Mouse (Mus musculus) liver, postnatal 0 days (tissue): ENCODE measurements around the gene Itih2. TPM values are rescaled to one million over a fixed set of nuclear protein-coding genes. Genes with fewer than 3 reads are reported as not detected.
A peak's percentile ranks its signal among the peaks of the same experiment; 100 is the strongest.

Source experiments
- ATAC-seq: fragments of 200-750 bp; cut with Nextera tagmentation; 2 replicates; pipeline ENCODE4 v1.8.0; 2017; ENCODE audit warnings: mild to moderate bottlenecking, moderate library complexity
- DNase-seq: peaks from one replicate; pipeline ENCODE4 v3.0.0-alpha.2; 2016
- H3K27ac ChIP-seq: fragments of 300-500 bp; sonication (generic); 2 replicates; pipeline ENCODE4 v1.5.1; 2014; ENCODE audit warnings: antibody characterized with exemption, moderate library complexity, mild to moderate bottlenecking, low read depth
- H3K27me3 ChIP-seq: fragments of 300-500 bp; sonication (generic); 2 replicates; pipeline ENCODE4 v1.6.1; 2014; ENCODE audit warnings: low read length, control low read depth, mixed read lengths; ENCODE audit not compliant: insufficient read depth
- H3K36me3 ChIP-seq: fragments of 300-500 bp; sonication (generic); replicated peaks from 2 replicates; pipeline ENCODE4 v1.6.1; 2014; ENCODE audit warnings: mild to moderate bottlenecking, control low read depth, low read length, moderate library complexity, mixed read lengths; ENCODE audit not compliant: insufficient read depth
- H3K4me1 ChIP-seq: fragments of 300-500 bp; sonication (generic); 2 replicates; pipeline ENCODE4 v1.6.1; 2014; ENCODE audit warnings: antibody characterized with exemption, mild to moderate bottlenecking, control low read depth; ENCODE audit not compliant: insufficient read depth
- H3K4me2 ChIP-seq: fragments of 300-500 bp; sonication (generic); 2 replicates; pipeline ENCODE4 v1.6.1; 2014; ENCODE audit warnings: low read depth, mild to moderate bottlenecking, low read length, moderate library complexity, mixed read lengths
- H3K4me3 ChIP-seq: fragments of 300-500 bp; sonication (generic); 2 replicates; pipeline ENCODE4 v1.5.1; 2014; ENCODE audit warnings: low read depth, low read length
- H3K9ac ChIP-seq: fragments of 300-500 bp; sonication (generic); replicated peaks from 2 replicates; pipeline ENCODE4 v1.6.1; 2014; ENCODE audit warnings: mild to moderate bottlenecking, moderate library complexity
- H3K9me3 ChIP-seq: fragments of 300-500 bp; sonication (generic); 2 replicates; pipeline ENCODE4 v1.6.1; 2016; ENCODE audit warnings: mild to moderate bottlenecking, control low read depth, low read length, mixed read lengths
- CTCF ChIP-seq: sonication (generic); IDR thresholded peaks from 2 replicates; pipeline ENCODE4 v1.5.1; 2016; ENCODE audit warnings: antibody characterized with exemption, low read depth
- EP300 ChIP-seq: IDR thresholded peaks from 2 replicates; pipeline ENCODE4 v1.6.1; 2016; ENCODE audit warnings: antibody characterized with exemption, low read depth, mild to moderate bottlenecking
- WGBS: fragments of 180-500 bp; shearing (Covaris S2); extraction: QIAGEN DNeasy Blood & Tissue Kit; methylation state at CpG from one replicate; pipeline ENCODE4 v1.1.7; 2014; ENCODE audit not compliant: insufficient replicate concordance; 5-methylcytosine and 5-hydroxymethylcytosine counted together
- polyA plus RNA-seq: library from polyadenylated mRNA; unstranded; fragments of >200 nt; fragmentation: Nextera tagmentation; extraction: Ambion mirVana; gene quantifications from 2 replicates; pipeline ENCODE4 v1.2.1, GENCODE M21; 2015

Itih2 gene
- polyA plus RNA-seq, 1 experiment from 2014 or later, result 547 TPM

DNA sequence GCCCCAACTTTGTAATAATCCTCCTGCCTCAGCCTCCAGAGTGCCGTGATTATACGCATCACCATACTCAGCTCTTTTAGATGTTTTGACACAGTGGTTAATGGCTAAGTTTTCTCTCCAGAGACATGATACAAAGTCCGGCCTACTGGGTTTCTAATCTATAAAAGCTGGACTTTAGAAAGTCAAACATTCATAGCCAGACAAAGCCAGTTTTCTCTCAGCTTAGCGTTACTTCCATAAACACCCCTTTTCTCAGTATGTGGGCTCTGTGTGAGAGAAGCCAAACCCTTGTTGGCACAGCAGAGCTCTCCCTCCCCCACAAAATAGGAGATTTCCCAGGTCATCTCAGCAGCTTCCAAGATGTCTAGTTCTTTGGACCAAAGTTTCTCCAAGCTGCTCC, 2.6 kb downstream of the Itih2 start:
- Histone ChIP-seq H3K27ac (peak overlapping the region; percentile 92), H3K4me1 (peaks cover 9% of the 10 kb centered on the region; the same call in 1 of the 2 replicates), H3K27me3 (no peaks in the 10 kb centered on the region), H3K4me2 (peak overlapping the region; percentile 60), H3K4me3 (peak overlapping the region; percentile 45), H3K9ac (peak overlapping the region; percentile 65), H3K9me3 (no peaks in the 10 kb centered on the region), H3K36me3 (0 out of 2 replicates have a peak, but pooled peaks cover 3% of the 10 kb centered on the region)
- DNase-seq (no peak), ATAC-seq (peak; percentile 68)
- TF ChIP-seq EP300, result peak; percentile 56
- no peak for TF ChIP-seq CTCF
- 48% methylated on average over 4 of the region's 4 CpGs for WGBS

DNA sequence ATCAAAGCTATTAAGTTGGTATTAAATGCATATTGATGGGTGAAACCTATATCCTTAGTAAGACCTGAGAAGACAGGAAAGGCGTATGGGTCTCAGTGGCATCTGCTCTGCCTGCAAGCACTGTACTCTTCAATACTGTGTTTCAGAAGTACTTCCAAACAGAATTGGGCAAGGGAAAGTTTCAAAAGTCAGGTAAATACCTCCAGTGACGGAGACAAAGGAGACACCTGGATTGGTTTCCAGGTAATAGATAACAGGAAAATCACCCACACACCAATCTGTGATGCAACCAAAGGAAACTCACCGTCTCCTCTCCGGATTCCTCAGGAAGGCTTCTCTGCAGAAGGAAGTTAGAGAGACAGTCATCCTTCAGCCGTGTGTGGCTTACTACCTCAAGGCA, 3.7 kb downstream of the Itih2 start:
- Histone ChIP-seq H3K36me3 (peaks cover 5% of the 10 kb centered on the region; the same call in 1 of the 2 replicates), H3K4me3 (no peak overlapping the region; the same call in 1 of the 2 replicates), H3K4me2 (peak overlapping the region; percentile 60), H3K27me3 (no peaks in the 10 kb centered on the region), H3K9ac (0 out of 2 replicates have a peak overlapping the region, but pooled peaks have one; percentile 65), H3K4me1 (peaks cover 7% of the 10 kb centered on the region; the same call in 1 of the 2 replicates), H3K27ac (peak overlapping the region; percentile 92), H3K9me3 (no peaks in the 10 kb centered on the region)
- no peak for TF ChIP-seq EP300
- no peak for TF ChIP-seq CTCF
- peak; percentile 46 for ATAC-seq
- DNase-seq, result no peak
- WGBS, result 45% methylated on average over 5 of the region's 5 CpGs

DNA sequence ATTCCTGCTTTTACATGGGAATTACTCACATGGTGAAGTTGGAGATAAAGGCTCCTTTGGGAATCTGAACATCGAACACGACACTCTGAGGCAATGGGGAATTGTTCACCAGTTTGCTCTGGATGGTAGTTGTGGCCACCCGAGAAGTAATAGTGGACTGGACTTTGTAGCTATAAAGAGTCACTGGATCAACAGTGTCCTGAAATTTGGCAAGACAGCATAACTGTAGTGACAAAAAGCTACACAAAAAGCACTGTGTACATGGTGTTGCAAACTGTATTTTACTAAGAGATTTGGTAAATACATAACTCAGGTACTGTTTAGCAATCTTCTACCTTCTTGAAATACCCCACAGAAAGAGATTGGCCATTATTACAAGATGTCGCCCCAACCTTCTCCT, 5.1 kb downstream of the Itih2 start:
- no peak overlapping the region for H3K9ac ChIP-seq
- H3K9me3 ChIP-seq, result no peaks in the 10 kb centered on the region
- DNase-seq (no peak), ATAC-seq (peak; percentile 55)
- no peaks in the 10 kb centered on the region for H3K27me3 ChIP-seq
- no peaks in the 10 kb centered on the region for H3K4me1 ChIP-seq
- H3K4me3 ChIP-seq, result no peak overlapping the region
- H3K27ac ChIP-seq, result peak overlapping the region; percentile 84
- 54% methylated on average over 4 of the region's 4 CpGs for WGBS
- no peak for TF ChIP-seq EP300
- no peak for TF ChIP-seq CTCF
- peak overlapping the region; percentile 60 for H3K4me2 ChIP-seq
- H3K36me3 ChIP-seq, result peaks cover 8% of the 10 kb centered on the region; the same call in 1 of the 2 replicates

DNA sequence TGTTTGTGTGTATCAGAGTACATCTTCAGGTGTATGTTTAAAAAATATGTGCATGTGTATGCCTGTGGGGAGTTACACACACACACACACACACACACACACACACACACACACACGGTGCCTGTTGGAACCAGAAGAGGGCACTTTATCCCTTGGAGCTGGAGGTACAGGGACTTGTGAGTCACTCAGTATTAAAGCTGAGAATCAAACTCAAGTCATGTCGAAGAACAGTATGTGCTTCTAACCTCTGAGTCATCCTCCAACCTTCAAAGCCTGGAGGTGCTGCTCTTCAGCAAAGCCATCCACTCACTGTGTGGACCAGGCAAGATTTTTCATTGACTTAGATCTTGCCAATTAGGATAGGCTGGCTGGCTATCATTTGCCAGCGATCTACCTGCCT, 9.4 kb downstream of the Itih2 start:
- Histone ChIP-seq H3K36me3 (peaks cover 6% of the 10 kb centered on the region), H3K27me3 (no peaks in the 10 kb centered on the region), H3K9me3 (no peaks in the 10 kb centered on the region), H3K4me1 (no peaks in the 10 kb centered on the region), H3K9ac (no peak overlapping the region), H3K4me2 (no peak overlapping the region), H3K4me3 (no peak overlapping the region), H3K27ac (no peak overlapping the region)
- DNase-seq (no peak), ATAC-seq (no peak)
- TF ChIP-seq EP300, result no peak
- no peak for TF ChIP-seq CTCF
- WGBS, result 50% methylated on average over 3 of the region's 3 CpGs

DNA sequence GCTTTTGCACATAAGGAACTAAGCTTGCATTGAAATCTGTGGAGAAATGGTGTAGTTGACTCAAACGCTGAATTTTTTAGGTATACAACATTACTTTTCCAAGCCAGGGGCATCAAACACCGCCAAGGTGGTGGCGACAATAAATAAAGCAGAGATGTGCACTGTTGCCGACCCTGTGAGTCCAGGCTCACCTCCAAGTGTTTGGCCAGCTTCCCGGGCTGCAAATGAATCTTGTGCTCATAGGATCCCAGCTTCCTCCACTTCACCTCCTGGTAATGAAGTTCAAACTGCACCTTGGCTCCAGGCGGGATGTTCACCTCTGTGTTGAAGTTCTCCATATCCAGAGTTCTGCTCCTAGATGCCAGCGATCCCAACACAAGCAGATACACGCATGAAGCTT, 11.9 kb downstream of the Itih2 start:
- Histone ChIP-seq H3K4me2 (no peak overlapping the region), H3K4me3 (no peak overlapping the region), H3K27ac (no peak overlapping the region), H3K9ac (no peak overlapping the region), H3K27me3 (no peaks in the 10 kb centered on the region), H3K9me3 (no peaks in the 10 kb centered on the region), H3K4me1 (no peaks in the 10 kb centered on the region), H3K36me3 (peaks cover 21% of the 10 kb centered on the region)
- 75% methylated on average over 8 of the region's 8 CpGs for WGBS
- DNase-seq (no peak), ATAC-seq (no peak)
- TF ChIP-seq EP300 (no peak), CTCF (no peak)

DNA sequence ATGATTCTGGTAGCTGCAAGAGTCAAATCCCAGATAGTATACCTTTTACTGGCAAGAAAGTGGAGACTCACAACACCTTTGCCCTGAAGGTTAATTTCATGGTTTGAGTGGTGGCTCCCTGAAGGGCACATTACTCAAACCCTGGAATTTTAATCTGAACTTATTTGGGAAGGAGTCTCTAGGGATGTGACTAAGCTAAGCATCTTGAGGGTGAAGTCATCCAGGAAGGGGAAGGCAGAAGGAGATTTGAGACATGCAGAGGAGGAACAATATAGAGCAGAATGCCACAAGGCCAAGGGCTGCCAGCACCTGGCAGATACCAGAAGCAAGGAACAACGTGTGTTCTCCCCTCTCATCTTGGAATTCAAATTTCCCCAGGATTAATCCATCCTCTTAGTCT, 12.4 kb downstream of the Itih2 start:
- no peak overlapping the region for H3K9ac ChIP-seq
- no peak for DNase-seq
- no peak for TF ChIP-seq EP300
- ATAC-seq, result no peak
- H3K9me3 ChIP-seq, result no peaks in the 10 kb centered on the region
- no peak overlapping the region for H3K4me3 ChIP-seq
- no peaks in the 10 kb centered on the region for H3K27me3 ChIP-seq
- no peak overlapping the region for H3K27ac ChIP-seq
- H3K36me3 ChIP-seq, result peaks cover 21% of the 10 kb centered on the region
- H3K4me1 ChIP-seq, result no peaks in the 10 kb centered on the region
- WGBS, result 43% methylated on average over 1 of the region's 1 CpGs
- H3K4me2 ChIP-seq, result no peak overlapping the region
